Mouse (Mus musculus) adrenal gland, postnatal 14 days (tissue): ENCODE data around the gene Cavin1. TPM values are rescaled to one million over a fixed set of nuclear protein-coding genes. Genes with fewer than 3 reads are reported as not detected.

Experiments
- DNase-seq: peaks from one replicate; pipeline ENCODE4 v3.0.0; 2021; ENCODE audit warnings: mixed read lengths
- total RNA-seq: library from RNA; stranded (reverse); gene quantifications from 2 replicates; pipeline ENCODE4 v1.2.3, GENCODE M21; 2021

Gene Cavin1
- total RNA-seq, 1 experiment from 2014 or later, result 290 TPM

DNA sequence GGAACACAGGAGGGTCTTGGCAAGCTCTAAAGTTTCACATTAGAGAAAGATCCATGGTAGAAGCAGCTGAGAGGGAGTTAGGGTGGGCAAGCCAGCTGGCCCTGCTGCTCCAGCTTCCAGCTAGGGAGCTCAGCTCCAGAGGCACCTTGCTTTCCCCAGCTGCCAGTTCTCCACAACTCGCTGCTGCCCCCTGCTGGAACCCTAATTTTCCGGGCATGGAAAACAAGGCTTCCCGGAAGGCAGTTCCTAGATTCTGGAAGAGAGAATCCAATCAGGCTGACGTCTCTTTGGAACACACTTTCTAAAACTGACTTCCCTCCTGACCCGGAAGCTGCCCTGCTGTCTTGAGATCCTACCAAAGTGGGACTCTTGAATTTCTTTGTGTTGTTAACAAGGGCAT, 13.4 kb downstream of the Cavin1 start:
- DNase-seq, result peak; percentile 96

- no peak for DNase-seq
These were observed 21.1 kb downstream of the Cavin1 start for GRCm38 (mm10) chr11:100949540-100949939.

DNA sequence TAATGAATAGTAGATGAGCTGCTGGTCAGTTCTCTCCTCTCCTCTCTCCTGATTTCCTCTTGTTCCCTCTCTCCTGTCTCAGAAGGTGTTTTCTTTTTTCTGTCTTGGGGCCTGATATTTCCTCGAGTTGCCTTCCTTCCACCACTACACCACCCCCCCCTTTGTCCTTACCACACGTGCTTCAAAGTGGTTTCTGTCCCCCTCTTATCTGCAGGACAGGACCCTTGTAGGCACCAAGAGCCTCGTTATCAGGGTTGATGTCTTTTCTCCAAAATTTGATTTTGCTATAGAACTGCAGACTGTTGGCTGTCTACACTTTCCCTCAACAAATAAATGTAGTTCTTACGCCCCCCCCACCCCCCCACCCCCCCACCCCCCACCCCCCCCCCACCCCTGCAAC, 22.4 kb downstream of the Cavin1 start:
- no peak for DNase-seq

- peak; percentile 40 for DNase-seq
These were observed 23.1 kb downstream of the Cavin1 start for GRCm38 (mm10) chr11:100947548-100947947.

- peak; percentile 47 for DNase-seq
These were observed 23.8 kb downstream of the Cavin1 start for GRCm38 (mm10) chr11:100946862-100947261.

DNA sequence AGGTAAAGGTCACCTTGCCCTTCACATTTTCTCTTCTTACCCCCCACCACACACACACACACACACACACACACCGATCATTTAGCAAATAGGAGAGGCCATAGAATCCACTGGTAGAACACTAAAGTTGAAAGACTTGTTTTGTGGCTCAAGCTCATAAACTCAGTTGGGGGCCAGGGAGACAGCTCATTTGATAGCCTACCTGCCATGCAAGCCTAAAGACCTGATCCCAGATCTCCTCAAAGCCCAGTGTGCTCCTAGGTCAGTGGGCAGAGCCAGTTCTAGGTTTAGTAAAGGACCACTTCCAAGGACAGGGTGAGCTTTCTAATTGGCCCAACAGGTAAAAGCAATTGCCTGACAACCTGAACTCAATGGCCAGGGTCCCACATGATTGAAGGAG, 28.3 kb downstream of the Cavin1 start:
- DNase-seq, result no peak

GRCm38 (mm10) chr11:100939512-100940151, 31.1 kb downstream of the Cavin1 start, which contains the start of gene Stat3:
Stat3 (minus strand) TSS chr11:100939540.
- DNase-seq, result peak; percentile 100

DNA sequence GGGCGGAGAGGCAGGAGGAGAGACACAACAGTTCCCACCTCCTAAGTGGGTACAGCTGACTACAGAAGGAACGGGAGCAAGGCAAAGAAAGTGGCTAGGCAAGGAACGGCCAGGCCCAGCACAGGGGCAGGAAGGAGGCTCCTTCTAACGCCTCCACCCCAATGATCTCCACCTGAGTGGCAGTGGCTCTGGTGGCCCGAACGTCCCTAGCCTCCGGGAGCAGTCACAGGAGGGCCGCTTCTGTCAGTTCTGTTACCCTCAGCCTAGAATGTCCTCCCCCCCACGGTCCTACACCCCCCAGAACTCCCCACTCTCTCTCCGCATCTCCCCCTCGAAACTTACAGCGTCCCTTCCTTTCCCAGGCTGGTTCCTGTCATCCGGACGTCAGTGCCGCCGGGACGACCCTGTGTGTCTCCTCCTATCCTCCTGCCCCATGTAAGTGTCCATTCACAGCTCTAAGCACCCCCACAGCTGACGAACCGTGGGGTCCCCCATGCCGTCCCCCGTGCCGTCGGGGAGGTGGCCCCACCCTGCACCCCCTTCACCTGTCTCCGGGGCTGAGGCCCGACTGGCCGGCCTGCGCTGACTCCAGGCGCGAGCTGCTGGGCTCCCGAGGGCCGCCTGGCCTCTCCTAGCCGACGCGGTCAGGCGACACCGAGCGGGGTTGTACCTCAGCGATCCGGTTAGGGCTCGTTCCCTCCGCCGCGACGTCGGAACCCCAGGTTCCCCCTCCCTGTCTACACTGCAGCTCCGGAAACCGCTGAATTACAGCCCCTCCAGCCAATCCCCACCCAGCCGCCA, 31.8 kb downstream of the Cavin1 start:
- DNase-seq, result peak; percentile 43

GRCm38 (mm10) chr11:100938112-100938511, 32.6 kb downstream of the Cavin1 start:
- peak; percentile 55 for DNase-seq

DNA sequence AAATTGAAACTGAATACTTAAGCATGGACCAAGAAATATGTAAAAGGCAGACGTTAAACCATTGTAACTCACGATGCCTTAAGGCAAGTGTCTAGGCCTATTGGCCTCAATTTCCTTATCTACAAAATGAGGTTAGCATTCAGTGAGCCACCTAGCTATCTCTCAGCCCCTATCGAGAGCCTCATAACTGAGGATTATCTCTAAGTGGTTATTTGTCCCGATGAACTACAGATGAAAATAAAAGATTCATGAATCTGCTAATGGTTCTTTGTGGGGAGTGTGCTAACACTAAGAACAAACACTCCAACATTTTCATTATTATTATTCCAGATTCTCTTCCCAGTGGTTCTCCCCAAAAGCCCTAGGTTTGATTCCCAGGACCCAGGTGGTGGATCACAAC, 33.4 kb downstream of the Cavin1 start:
- DNase-seq, result no peak

DNA sequence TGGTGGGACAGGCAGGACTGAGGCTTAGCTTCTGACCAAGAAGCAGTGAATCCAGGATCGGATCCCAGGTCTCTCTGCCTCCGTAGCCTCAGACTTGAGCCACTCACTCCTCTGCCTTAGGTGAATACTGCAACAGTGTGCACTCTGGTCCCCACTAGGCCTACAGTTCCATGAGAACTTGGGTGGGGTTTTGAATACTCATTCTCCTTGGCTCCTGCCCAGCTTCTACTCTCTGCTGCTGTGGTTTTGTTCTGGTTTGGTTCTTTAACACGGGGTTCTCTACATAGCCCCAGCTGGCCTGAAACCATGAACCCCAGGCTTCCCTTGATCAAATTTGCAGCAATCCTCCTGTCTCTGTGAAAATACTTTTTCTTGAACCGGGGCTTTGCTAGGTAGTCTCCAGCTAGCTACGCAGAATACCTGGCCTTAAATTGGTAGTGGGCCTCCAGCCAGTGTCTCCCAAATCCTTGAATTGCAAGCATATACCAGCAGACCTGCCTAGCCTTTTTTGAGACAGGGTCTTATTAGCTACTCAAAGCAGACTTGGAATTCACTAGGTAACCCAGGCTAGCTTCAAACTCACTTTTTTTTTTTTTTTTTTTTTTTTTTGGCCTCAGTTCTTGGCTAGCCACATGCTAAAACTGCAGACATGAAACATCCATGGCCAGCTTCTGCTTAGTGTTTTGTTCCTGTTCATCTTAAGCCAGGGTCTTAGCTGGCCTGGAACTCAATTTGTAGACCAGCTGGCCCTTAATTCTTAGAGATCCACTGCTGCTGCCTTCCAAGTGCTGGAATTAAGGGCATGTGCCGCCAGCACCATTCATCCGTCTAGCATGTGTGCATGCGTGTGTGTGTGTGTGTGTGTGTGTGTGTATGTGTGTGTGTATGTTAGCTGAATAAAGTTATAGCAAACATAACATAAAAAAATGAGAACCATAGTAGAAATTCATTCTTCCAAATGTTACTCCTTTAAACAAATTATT, 35.0 kb downstream of the Cavin1 start:
- DNase-seq, result no peak

DNA sequence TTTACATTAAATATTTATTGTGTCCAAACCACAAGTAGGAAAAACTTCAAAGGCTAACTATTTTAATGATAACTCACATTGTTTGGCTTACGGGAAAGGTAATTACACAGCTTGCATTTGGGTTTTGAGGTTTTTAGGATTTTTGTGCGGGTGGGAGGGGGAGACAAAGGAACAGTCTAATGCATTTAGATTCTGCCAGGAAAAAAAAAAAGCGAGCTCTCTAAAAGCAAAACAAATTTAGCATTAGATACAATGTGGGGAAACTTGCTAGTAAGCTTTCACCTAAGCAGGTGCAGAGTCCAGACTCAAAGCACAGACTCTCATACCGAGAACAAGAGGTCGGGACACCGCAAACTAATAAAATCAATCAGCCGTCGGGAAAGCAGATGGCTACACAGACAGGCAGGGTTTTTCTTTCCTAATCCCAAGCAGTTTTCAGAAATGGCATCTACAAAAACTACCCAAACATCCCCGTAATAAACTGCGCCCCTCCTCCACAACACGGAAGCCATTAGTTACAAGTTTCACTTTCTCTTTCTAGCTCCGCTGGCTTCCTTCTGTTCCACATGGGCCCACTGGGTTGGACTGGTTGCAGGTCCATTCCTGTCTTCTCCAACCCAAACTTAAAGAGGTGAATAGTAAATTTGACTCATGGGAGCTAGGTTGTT, 39.3 kb downstream of the Cavin1 start:
- peak; percentile 72 for DNase-seq

DNA sequence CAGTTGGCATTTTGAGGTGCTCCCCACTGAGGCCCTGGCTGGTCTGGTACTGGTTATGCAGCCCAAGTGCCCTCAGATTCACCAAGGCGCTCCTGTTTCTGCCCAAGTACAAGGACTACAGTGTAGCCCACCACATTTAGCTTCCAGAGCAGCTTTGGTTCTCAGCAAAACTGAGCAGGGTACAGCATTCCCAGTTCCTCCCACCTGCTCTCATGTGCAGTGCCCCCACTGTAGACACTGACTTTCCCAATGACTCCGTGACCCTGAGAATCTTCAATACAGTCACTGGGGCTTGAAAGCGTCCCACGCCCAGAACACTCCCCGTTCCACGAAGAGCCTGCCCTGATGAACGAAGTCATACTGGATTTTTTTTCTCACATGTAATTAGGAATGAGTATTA, 40.1 kb downstream of the Cavin1 start:
- DNase-seq, result peak; percentile 16

DNA sequence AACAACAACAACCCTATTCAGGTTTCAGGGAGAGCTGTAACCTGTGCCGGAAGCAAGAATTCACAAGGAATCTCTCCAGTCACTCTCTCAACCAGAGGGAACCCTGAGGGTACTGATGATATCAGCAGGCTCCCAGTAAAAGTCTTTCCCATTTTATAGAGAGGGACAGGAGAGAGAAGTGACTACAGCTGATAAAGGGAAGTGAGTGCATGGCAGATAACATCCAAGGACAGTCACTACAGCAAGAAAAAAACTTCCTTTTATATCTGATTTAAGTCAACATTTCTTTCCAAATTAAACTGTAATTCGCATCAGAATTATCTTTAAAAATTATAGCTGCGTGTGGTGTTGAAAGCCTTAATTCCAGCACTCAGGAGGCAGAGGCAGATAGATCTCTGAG, 43.3 kb downstream of the Cavin1 start:
- DNase-seq, result no peak

DNA sequence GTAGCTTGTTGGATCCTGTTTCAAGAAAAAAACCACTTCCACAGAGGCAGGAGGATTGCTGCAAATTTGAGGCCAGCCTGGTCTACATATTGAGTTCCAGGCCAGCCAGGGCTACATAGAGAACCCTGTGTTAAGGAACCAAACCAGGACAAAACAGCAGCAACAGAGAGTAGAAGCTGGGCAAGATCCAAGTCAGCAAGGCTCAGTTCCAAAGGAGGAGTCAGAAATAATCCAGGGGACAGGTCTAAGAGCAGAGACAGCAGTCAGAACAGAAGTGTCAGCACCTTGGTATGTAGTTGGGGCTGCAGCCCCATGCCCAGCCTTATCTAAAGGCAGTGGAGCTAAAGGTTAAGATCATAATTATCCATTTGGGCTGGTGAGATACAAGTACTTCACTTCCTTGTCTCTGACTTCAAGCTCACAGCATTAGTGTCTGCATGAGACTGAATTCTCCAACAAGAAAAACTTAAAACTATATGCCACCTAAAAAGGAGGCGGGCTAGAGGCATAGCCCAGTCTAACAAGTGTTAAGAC, 46.2 kb downstream of the Cavin1 start:
- DNase-seq, result no peak

DNA sequence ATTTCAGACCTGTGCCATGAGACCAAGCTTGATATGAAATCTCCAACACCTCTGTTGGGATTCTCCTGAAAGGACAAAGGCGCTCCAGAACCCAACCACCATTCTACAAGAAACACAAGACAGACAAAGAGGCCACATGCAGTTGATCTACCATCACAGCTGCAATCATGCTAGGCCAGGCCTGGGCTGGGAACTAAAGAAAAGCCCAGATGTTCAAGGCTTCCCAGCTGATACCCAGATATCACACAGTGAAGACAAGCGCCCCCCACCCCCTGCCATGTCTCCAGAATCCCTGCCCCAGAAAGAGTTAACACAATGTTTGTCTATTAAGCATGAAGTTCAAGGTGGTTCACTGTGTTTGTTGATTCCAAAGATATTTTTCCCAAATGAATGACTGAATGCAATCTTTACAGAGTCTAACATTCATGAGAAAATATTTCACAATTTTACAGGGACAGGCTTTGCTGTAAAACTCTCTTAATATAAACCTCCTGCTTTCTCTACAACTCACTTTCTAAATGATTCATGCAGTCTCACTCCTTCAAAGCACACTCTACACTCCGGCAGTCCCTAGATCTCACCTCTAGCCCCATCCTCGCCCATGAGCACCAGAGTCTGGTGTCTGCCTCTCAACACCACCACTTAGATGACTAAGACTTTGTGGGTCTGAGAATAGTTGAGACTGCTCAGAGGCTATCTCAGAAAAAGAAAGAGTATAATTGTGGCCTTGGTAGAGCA, 49.6 kb downstream of the Cavin1 start:
- no peak for DNase-seq

DNA sequence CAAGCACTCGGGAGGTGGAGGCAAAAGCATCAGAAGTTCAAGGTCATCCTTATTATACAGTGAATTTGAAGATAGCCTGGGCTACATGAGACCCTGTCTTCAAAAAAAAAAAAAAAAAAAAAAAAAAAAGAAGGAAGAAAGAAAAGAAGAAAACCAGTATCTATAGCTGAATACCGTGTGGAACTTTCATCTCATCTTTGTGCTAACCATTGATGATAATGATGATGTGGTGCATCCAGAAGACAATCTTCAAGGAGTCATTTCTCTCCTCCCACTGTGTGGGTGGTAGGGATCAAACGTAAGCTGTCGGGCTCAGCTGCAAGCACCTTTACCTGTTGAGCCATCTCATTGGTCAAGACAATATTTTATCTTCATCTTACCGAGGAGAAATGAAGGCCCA, 52.7 kb downstream of the Cavin1 start:
- DNase-seq, result no peak

- no peak for DNase-seq
These were observed 54.2 kb downstream of the Cavin1 start for GRCm38 (mm10) chr11:100916432-100916971.

DNA sequence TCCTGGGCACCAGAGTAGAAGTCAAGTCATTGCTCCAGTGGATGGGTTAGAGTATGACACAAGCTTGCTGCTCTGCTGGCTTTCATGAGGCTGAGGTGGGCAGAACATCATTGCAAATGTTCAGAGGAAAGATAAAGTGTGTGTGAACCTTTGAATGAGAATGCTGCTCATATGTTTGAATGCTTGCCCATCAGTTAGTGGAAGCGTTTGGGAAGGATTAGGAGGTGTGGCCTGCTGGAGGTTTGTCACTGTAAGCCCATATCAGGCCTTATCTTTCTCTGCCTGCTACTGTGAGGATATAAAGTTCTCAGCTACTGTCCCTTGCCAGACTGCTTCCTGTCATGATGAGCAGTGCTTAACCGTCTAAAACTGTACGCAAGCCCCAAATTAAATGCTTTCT, 55.6 kb downstream of the Cavin1 start:
- no peak for DNase-seq

- no peak for DNase-seq
These were observed 56.3 kb downstream of the Cavin1 start for GRCm38 (mm10) chr11:100914415-100914814.
